Mouse (Mus musculus) midbrain, embryonic 12.5 days (tissue): ENCODE results near the gene 2210011C24Rik. TPM values are rescaled to one million over a fixed set of nuclear protein-coding genes. Genes with fewer than 3 reads are reported as not detected.

Experiments
- ATAC-seq: fragments of 200-750 bp; cut with Nextera tagmentation; 2 replicates; pipeline ENCODE4 v1.8.0; 2017; ENCODE audit warnings: low read depth, moderate TSS enrichment, moderate library complexity; ENCODE audit not compliant: low FRiP score
- H3K27ac ChIP-seq: fragments of 300-500 bp; sonication (generic); replicated peaks from 2 replicates; pipeline ENCODE4 v1.5.1; 2016; ENCODE audit warnings: mild to moderate bottlenecking
- H3K27me3 ChIP-seq: fragments of 300-500 bp; sonication (generic); 2 replicates; pipeline ENCODE4 v1.6.1; 2016; ENCODE audit warnings: mild to moderate bottlenecking
- H3K36me3 ChIP-seq: fragments of 300-500 bp; sonication (generic); 2 replicates; pipeline ENCODE4 v1.6.1; 2016
- H3K4me1 ChIP-seq: fragments of 300-500 bp; sonication (generic); 2 replicates; pipeline ENCODE4 v1.6.1; 2016
- H3K4me2 ChIP-seq: fragments of 300-500 bp; sonication (generic); replicated peaks from 2 replicates; pipeline ENCODE4 v1.6.1; 2016; ENCODE audit warnings: mild to moderate bottlenecking, moderate library complexity
- H3K4me3 ChIP-seq: fragments of 300-500 bp; sonication (generic); 2 replicates; pipeline ENCODE4 v1.5.1; 2016; ENCODE audit warnings: mild to moderate bottlenecking
- H3K9ac ChIP-seq: fragments of 300-500 bp; sonication (generic); replicated peaks from 2 replicates; pipeline ENCODE4 v1.6.1; 2016; ENCODE audit warnings: mild to moderate bottlenecking, moderate library complexity
- H3K9me3 ChIP-seq: fragments of 300-500 bp; sonication (generic); 2 replicates; pipeline ENCODE4 v1.6.1; 2016; ENCODE audit warnings: mild to moderate bottlenecking
- WGBS: fragments of 180-500 bp; shearing (Covaris S2); methylation state at CpG from one replicate; pipeline ENCODE4 v1.1.7; 2016; 5-methylcytosine and 5-hydroxymethylcytosine counted together
- polyA plus RNA-seq: library from polyadenylated mRNA; unstranded; fragments of >200 nt; fragmentation: Nextera tagmentation; extraction: Ambion mirVana; gene quantifications from 2 replicates; pipeline ENCODE4 v1.2.1, GENCODE M21; 2016

Gene 2210011C24Rik
- polyA plus RNA-seq, 1 experiment from 2014 or later, result not detected

DNA sequence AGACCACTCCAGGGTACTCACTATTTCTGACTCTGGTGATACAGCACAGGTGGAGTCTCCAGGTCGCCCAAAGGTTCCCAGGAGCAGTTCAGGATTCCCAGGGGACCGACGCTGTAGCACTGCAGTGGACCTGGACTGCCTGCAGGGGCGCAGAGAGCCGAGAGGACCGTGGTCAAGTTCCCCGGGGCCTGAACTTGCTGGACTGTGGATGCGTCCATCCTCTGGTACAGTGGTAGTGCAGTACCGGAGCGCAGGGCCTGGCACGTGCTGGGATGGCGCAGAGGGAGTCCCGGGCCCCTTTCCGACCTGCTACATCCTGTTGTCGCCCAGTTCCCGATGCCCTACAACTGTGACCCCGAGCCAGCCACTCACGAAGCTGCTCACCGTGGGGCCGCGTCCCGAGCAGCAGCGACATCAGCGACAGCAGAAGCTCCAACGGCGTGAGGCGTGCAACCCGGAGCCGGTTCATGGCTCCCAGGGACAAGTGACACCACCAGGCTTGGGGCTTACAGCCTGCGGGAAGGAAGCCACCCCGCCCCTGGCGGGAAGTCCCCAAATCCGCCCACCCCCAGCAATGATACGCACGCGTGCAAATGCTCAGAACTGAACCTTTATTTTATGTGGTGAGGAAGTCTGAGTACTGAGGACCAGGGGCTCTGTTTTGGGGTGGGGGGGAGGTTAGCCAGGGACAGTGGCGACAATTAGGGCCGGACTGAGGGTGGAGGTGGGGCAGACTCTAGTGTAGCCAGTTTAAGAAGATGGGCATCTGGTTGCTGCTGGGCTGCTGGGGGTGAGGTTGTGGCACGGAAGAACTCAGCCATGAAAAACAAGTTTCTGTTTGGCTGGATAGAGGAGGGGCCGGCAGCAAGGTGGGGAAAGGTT, 30.3 kb upstream of the 2210011C24Rik start, which contains the start of gene Il27ra:
Gene Il27ra, minus strand, starts transcription at position 524 of the 882 bp plus-strand sequence.
- H3K9me3 ChIP-seq, result no peaks in the 10 kb centered on the region
- H3K36me3 ChIP-seq, result no peaks in the 10 kb centered on the region
- H3K27me3 ChIP-seq, result peaks cover 83% of the 10 kb centered on the region
- WGBS, result 4% methylated on average over 40 of the region's 40 CpGs
- H3K4me2 ChIP-seq, result peak within 1 kb of the TSS; percentile 62
- peak within 1 kb of the TSS; percentile 41; the same call in 1 of the 2 replicates for H3K9ac ChIP-seq
- H3K27ac ChIP-seq, result no peak within 1 kb of the TSS
- ATAC-seq, result peak; percentile 71
- peaks cover 9% of the 10 kb centered on the region for H3K4me1 ChIP-seq
- H3K4me3 ChIP-seq, result peak within 1 kb of the TSS; percentile 33

DNA sequence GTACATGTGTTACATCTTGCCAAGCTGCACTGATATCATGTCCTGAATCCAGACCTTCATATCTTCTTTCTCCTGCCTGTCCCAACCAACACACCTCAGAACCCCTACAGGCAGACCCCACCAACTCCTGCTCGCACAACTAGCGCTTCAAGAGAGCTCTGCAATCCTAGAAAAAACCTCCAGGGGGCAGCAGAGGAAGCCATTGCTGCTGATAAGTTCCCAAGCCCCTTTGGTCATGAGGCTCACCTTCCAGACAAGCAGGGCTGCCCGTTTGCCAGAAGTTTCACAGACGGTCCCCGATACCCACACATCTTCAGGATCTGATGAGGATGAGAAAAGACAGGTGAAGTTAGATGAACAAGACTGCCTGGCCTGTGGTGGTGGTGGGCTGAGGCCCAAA, 27.1 kb upstream of the 2210011C24Rik start:
- no peaks in the 10 kb centered on the region for H3K36me3 ChIP-seq
- H3K9me3 ChIP-seq, result no peaks in the 10 kb centered on the region
- H3K4me1 ChIP-seq, result peaks cover 9% of the 10 kb centered on the region
- ATAC-seq, result no peak
- WGBS, result 11% methylated on average over 5 of the region's 5 CpGs
- H3K27ac ChIP-seq, result no peak overlapping the region
- H3K27me3 ChIP-seq, result peaks cover 68% of the 10 kb centered on the region
- no peak overlapping the region for H3K4me3 ChIP-seq
- H3K9ac ChIP-seq, result no peak overlapping the region
- H3K4me2 ChIP-seq, result no peak overlapping the region

- Histone ChIP-seq H3K27me3 (peaks cover 58% of the 10 kb centered on the region), H3K9ac (no peak overlapping the region), H3K4me3 (no peak overlapping the region), H3K4me2 (no peak overlapping the region), H3K4me1 (peaks cover 9% of the 10 kb centered on the region), H3K27ac (no peak overlapping the region), H3K9me3 (no peaks in the 10 kb centered on the region), H3K36me3 (no peaks in the 10 kb centered on the region)
- 78% methylated on average over 5 of the region's 5 CpGs for WGBS
- no peak for ATAC-seq
These were observed 26.0 kb upstream of the 2210011C24Rik start for GRCm38 (mm10) chr8:84038015-84038414.

DNA sequence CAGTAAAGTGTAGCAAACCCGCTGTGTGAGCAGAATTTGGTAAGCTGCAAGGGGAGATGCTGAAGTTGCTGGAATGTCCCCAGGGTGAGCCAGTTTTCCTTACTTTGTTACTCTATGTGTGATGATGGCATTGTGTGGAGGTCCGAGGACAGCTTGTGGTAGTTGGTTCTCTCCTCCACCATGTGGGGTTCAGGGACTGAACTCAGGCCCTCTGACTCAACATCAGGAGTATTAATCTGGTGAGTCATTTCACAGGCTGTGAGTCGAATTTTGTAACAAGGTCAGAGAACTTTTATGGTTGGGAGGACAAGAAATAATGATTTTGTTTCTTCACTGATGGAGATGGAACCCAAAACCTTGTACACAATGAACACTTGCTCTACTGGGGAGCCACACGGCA, 20.8 kb upstream of the 2210011C24Rik start:
- Histone ChIP-seq H3K9me3 (no peaks in the 10 kb centered on the region), H3K36me3 (no peaks in the 10 kb centered on the region), H3K9ac (no peak overlapping the region), H3K4me1 (no peaks in the 10 kb centered on the region), H3K4me2 (no peak overlapping the region), H3K27me3 (peaks cover 23% of the 10 kb centered on the region), H3K27ac (no peak overlapping the region), H3K4me3 (no peak overlapping the region)
- WGBS, result 79% methylated on average over 4 of the region's 4 CpGs
- no peak for ATAC-seq

- Histone ChIP-seq H3K4me1 (peaks cover 19% of the 10 kb centered on the region; the same call in 1 of the 2 replicates), H3K9me3 (no peaks in the 10 kb centered on the region), H3K36me3 (no peaks in the 10 kb centered on the region), H3K27ac (no peak overlapping the region), H3K4me3 (no peak overlapping the region), H3K9ac (no peak overlapping the region), H3K4me2 (no peak overlapping the region), H3K27me3 (peaks cover 46% of the 10 kb centered on the region)
- no peak for ATAC-seq
- WGBS, result 89% methylated on average over 5 of the region's 5 CpGs
These were observed 17.3 kb upstream of the 2210011C24Rik start for GRCm38 (mm10) chr8:84029272-84029671.

GRCm38 (mm10) chr8:84027449-84027848, 15.5 kb upstream of the 2210011C24Rik start:
- Histone ChIP-seq H3K27ac (no peak overlapping the region), H3K4me3 (no peak overlapping the region), H3K36me3 (no peaks in the 10 kb centered on the region), H3K27me3 (peaks cover 61% of the 10 kb centered on the region), H3K4me2 (no peak overlapping the region), H3K9me3 (no peaks in the 10 kb centered on the region), H3K9ac (no peak overlapping the region), H3K4me1 (peaks cover 19% of the 10 kb centered on the region; the same call in 1 of the 2 replicates)
- 10% methylated on average over 10 of the region's 10 CpGs for WGBS
- no peak for ATAC-seq

GRCm38 (mm10) chr8:84025863-84026262, 13.9 kb upstream of the 2210011C24Rik start:
- Histone ChIP-seq H3K27ac (no peak overlapping the region), H3K4me3 (peak overlapping the region; percentile 46), H3K9ac (peak overlapping the region; percentile 50), H3K9me3 (no peaks in the 10 kb centered on the region), H3K4me2 (peak overlapping the region; percentile 79), H3K4me1 (peaks cover 25% of the 10 kb centered on the region), H3K36me3 (no peaks in the 10 kb centered on the region), H3K27me3 (peaks cover 77% of the 10 kb centered on the region)
- peak; percentile 84 for ATAC-seq
- WGBS, result 1% methylated on average over 41 of the region's 41 CpGs

DNA sequence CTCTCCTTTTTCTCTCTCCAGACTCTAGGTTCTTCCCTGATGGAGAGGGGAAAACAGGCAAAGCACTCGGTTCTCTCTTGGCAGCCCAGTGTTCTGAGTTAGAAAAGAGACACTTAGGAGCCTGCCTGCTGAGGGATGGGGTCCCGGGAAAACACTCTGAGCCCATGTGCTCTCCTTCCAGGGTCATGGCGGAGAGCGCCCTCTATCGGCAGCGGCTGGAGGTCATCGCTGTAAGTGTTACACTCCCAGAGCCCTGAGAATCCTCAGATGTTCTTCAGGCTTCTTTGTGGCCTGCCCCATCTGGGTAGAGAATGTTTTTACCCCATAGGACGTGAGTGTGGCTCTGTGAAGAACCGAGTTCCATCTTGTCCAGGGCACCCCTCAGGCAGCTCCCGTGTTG, 12.2 kb upstream of the 2210011C24Rik start:
- no peaks in the 10 kb centered on the region for H3K9me3 ChIP-seq
- H3K4me3 ChIP-seq, result no peak overlapping the region
- H3K4me2 ChIP-seq, result no peak overlapping the region
- WGBS, result 9% methylated on average over 10 of the region's 10 CpGs
- H3K4me1 ChIP-seq, result peaks cover 25% of the 10 kb centered on the region
- ATAC-seq, result no peak
- no peak overlapping the region for H3K9ac ChIP-seq
- H3K27me3 ChIP-seq, result peaks cover 87% of the 10 kb centered on the region
- no peak overlapping the region for H3K27ac ChIP-seq
- no peaks in the 10 kb centered on the region for H3K36me3 ChIP-seq

- Histone ChIP-seq H3K9me3 (no peaks in the 10 kb centered on the region), H3K4me2 (no peak overlapping the region), H3K4me3 (no peak overlapping the region), H3K9ac (no peak overlapping the region), H3K27ac (no peak overlapping the region), H3K27me3 (peaks cover 83% of the 10 kb centered on the region), H3K4me1 (peaks cover 25% of the 10 kb centered on the region), H3K36me3 (no peaks in the 10 kb centered on the region)
- WGBS, result 76% methylated on average over 1 of the region's 1 CpGs
- ATAC-seq, result no peak
These were observed 11.7 kb upstream of the 2210011C24Rik start for GRCm38 (mm10) chr8:84023631-84024030.

GRCm38 (mm10) chr8:84023085-84023484, 11.1 kb upstream of the 2210011C24Rik start:
- Histone ChIP-seq H3K4me1 (peaks cover 25% of the 10 kb centered on the region), H3K4me2 (no peak overlapping the region), H3K36me3 (no peaks in the 10 kb centered on the region), H3K27me3 (peaks cover 77% of the 10 kb centered on the region), H3K9ac (no peak overlapping the region), H3K4me3 (no peak overlapping the region), H3K9me3 (no peaks in the 10 kb centered on the region), H3K27ac (no peak overlapping the region)
- WGBS, result 62% methylated on average over 5 of the region's 5 CpGs
- ATAC-seq, result no peak

- 36% methylated on average over 12 of the region's 12 CpGs for WGBS
- peaks cover 67% of the 10 kb centered on the region for H3K27me3 ChIP-seq
- H3K27ac ChIP-seq, result no peak overlapping the region
- H3K4me1 ChIP-seq, result peaks cover 18% of the 10 kb centered on the region
- H3K4me3 ChIP-seq, result no peak overlapping the region
- no peak overlapping the region for H3K9ac ChIP-seq
- no peak for ATAC-seq
- no peaks in the 10 kb centered on the region for H3K9me3 ChIP-seq
- H3K4me2 ChIP-seq, result no peak overlapping the region
- H3K36me3 ChIP-seq, result no peaks in the 10 kb centered on the region
These were observed 9.6 kb upstream of the 2210011C24Rik start for GRCm38 (mm10) chr8:84021569-84021968.

DNA sequence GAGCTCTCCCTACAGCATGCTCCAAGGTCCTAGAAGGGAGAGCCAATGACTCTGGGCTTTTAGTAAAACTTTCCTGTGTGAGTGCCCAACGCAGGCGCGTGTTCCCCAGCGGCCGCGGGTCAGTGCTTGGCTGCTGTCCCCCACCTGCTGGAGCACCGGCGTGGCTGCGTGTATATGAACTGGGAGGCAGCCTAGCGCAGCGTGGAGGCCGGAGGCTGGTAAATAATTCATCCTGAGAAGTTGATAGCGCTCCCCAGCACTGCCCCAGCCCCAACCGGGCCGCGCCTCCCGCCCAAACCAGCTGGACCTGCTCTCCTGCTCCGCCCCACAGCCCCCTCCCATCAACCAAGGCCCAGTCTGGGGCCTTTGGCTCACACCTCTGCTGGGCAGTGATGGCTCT, 9.1 kb upstream of the 2210011C24Rik start, which contains the start of gene Palm3:
Gene Palm3, plus strand, starts transcription at position 376 of the 400 bp plus-strand sequence.
- ATAC-seq, result no peak
- Histone ChIP-seq H3K36me3 (no peaks in the 10 kb centered on the region), H3K4me2 (no peak within 1 kb of the TSS), H3K9me3 (no peaks in the 10 kb centered on the region), H3K4me1 (peaks cover 13% of the 10 kb centered on the region), H3K9ac (no peak within 1 kb of the TSS), H3K4me3 (no peak within 1 kb of the TSS), H3K27me3 (peaks cover 62% of the 10 kb centered on the region), H3K27ac (no peak within 1 kb of the TSS)
- WGBS, result 9% methylated on average over 18 of the region's 18 CpGs
